Mouse (Mus musculus) layer of hippocampus, postnatal 25 days (tissue): Measurements from ENCODE around the gene Brca2. TPM values are rescaled to one million over a fixed set of nuclear protein-coding genes. Genes with fewer than 3 reads are reported as not detected.

Experiments
- DNase-seq, 2 experiments: peaks; one replicate each; pipeline ENCODE4 v3.0.0; 2022; ENCODE audit warnings: mixed read lengths in 2 of 2, low spot score in 1 of 2; ENCODE audit errors: extremely low spot score in 1 of 2
- total RNA-seq, 2 experiments: library from RNA; stranded (reverse); gene quantifications; 2 replicates each; pipeline ENCODE4 v1.2.3; 2021

Brca2 gene
- total RNA-seq, 2 experiments from 2014 or later, result 5.4 to 7.4 TPM

DNA sequence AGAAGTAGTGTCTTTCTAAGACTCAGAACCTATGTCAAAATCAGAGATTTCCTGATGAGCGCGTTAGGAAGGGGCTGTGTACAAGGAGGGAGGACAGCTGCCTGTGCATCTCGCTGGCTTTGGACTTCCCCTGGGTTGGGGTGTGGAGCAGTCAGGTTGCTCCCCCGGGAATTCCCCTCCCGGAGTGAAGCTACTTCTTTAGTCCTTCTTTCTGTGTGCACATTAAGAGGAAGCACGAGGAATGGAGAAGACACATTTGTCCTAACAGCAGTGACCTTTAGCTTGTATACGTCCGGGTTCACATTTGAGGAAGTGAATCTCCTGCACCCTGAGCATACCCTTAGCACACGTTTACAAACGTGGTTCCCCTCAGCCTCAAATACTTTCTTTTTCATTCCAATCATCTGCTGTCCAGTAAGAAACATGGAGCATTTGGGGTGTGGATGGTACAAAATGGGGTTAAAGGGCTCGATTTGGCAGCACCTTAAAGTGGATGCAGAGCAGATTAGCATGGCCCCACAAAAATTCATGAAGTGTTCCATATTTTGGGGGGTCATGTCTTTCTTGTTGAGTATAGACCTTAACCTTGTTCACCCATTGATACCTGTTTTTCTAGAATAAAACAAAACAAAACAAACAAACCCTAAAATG is 73.1 kb downstream of the Brca2 start:
- DNase-seq, result no peak

DNA sequence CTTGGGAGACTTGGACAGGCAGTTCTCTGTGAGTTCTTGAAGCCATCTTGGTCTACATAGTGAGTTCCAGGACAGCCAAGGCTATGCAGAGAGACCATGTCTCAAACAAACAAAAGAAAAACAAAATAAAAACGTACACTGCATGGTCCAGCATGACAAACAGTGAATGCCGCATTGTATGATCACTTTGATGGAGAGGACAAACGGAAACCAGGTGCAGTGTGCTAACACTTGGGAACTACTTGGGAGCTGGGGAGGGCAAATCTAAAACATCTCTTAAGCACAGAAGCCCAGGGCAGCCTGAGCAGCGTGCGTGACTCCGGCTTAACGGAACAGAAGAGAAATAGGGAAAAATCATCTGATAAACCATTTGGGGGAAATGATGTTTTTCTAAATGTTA is 74.7 kb downstream of the Brca2 start, which contains the start of gene N4bp2l1:
N4bp2l1 (minus strand) TSS at position 101 of the 400 bp plus-strand sequence.
- no peak for DNase-seq

DNA sequence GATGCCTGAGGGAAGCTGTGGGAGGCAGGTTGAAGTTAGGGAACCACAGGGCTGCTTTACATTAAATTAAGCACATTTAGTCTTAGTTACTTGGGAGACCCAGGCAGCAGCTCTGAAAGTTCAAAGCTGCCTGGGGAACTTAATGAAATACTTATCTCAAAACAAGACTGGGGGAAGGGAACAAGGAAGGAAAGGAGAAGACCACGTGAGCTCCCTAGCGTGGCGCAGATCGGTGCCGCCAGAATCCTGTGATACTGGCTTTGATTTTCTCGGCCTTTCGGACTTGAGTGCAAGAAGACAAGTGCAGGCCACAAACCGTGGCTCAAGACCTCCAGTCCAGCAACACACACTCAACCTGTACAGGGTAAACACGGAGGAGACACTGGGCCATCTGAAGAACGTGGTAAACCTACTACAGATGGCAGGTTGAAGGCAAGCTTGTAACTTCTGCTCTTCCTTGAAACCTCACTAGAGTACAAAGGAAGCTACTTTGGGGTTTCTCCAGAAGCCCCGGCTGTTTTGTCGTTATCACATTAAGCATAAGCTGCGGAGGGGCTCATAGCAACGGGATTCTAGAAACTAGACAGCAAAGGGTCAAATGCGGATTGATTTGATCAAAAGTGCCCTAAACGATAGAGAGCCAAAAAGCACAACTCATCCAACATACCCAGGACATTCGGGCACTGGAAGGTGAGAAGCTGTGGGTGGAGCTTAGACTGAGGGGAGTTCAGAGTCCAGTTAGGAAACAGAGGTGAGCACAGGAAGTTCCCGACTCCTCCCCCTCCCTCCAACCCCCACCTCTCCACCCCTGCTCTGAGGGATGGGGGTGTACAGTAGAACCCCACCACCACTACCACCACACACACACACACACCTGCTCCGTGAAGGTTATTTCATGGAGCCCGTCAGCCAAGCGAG is 76.0 kb downstream of the Brca2 start:
- DNase-seq, result no peak

DNA sequence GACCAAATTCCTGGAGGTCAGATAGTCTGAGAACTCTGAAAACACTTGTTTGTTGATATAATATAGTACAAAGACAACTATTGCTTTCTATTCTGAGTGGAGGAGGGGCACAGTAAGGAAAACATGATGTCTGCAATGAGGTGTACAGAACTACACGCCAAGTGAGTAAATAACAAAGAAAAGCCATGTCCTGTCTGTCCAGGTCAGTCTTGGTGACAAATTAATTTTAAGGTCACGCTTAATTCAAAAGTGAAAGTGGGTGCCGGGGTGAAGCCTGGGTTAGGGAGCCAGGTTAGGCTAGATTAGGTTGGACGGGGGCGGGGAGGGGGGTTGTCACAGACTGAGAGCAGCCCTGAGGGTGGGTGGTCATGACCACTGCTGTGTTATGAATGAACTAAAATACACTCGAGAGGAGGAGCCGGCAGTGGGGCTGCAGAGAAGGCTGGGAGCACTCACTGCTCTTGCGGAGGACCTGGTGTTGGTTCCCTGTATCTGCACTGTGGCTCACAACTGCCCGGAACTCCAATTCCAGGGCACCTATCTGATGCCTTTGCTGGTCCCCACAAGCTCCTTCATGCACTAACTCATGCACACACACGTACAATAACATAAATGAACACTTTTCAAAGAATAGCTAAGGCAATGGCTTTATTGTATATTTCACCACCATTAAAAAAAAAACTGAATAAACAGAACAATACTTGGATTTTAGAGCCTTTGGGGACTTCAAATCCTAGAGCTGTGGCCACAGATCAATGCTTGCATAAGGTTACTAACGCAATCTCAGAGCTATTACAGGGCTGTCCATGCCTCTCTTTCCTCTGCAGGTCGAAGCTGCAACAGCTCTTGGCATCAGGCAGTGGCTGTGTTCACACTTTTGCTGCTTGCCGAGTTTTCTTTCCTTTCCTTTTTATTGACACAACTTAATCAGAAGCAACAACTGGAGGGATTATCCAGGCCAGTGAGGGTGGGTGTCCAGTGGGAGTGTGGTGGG is 77.2 kb downstream of the Brca2 start:
- DNase-seq, result no peak

DNA sequence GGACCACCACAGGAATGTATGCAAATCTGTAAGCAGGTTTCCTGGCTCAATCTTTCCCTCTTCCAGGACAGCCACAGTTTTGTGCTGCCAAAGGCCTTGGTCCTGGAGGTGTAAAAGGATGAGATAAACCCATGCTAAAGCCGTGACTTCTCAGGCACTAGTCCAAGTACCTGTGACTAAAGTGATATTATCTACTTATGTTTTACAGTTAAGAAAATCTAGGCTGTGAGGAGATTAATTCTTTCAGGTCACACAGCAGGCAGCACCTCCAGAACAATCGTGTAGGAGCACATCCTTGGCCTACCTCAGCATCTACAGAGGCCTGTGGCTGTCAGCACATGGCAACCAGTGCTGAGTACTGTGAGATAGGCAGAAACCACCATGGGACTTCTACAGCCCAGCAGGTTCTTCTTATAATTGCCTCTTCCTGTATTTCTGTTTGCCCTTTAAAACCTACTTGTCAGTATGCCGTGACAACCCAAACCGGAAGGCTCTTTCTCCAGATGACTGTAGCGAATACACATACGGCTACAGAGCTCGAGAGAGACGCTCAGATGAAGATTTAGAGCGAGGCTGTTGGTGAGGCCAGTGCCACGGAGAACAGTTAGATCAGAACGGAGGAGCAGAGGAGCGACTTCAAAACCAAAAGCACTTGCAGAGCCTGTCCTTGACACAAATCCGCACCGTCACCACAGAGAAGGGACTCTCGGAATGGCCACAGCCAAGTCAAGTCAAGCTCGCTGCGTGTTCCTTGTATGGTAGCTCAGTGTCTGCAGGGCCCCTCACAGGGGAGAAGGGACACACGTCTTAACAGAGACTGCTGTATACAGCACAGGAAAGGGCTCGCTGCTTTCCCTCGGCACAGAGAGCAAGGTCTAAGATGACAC is 78.4 kb downstream of the Brca2 start:
- no peak for DNase-seq

DNA sequence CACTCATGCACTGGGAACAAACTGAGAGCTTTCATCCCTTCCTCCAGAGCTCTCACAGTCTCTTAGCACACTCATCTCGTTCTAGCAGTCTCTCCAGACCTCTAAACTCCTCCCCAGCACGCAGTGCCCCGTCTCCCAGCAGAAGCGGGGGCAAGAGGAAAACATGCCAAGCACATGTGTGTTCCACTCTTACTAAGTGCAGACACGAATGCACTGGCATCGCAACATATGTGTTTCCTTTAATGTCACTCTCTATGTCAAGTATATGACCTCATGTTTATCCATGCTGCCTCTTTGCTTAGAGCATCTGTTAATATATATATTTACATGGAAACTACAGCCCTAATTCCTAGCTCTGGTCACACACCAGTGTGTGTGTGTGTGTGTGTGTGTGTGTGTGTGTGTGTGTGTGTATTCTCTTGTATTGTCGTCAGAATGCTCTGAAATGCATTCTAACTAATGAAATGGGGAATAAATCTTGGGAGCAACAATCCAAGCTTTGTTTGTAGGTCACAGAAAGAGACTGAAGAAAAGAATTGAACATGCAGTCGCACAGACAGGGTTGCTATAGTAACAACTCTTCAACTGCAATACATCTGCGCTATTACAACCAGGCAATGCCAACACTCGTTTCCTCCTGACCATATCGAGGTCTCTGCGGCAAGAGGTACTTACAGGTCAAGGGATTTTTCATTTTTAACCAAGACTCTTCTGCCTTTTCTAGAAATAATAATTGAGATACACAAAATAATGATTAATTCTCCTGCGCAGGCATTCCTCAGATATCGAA is 79.2 kb downstream of the Brca2 start:
- DNase-seq, result no peak

DNA sequence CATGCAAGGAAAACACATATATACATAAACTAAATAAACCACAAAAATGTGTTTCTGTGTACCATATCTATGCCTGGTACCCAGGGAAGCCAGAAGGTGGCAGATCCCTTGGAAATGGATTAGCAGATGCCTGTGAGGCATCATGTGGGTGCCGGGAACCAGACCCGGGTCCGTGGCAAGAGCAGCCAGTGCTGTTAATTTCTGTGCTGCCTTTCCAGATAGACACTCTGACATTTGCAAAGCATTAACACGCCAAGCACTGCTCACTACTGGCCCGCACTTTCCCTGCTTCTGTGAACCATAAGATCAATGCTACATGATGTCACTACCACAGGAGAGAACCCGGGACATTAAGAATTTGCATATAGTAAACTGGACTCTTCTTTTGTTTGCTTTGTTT is 83.7 kb downstream of the Brca2 start:
- DNase-seq, result no peak

DNA sequence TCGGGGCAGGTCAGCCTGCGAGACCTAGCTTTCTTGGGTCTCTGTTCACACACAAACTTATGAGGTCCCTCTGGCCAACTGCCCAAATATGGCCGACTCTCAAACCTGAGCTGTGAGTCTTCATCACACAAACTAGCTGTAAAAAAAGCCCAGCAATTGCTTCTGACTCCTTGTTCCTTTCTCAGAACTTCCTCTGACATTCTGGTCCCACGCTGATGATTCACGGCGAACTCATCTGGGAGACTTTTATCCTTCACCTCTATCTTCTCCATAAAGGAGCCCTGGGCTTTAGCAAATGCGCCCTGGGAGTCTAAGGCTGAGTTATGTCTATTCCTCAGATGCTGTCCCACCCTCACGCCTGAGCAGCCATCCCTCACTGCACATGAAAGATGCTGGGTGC is 85.2 kb downstream of the Brca2 start:
- no peak for DNase-seq

DNA sequence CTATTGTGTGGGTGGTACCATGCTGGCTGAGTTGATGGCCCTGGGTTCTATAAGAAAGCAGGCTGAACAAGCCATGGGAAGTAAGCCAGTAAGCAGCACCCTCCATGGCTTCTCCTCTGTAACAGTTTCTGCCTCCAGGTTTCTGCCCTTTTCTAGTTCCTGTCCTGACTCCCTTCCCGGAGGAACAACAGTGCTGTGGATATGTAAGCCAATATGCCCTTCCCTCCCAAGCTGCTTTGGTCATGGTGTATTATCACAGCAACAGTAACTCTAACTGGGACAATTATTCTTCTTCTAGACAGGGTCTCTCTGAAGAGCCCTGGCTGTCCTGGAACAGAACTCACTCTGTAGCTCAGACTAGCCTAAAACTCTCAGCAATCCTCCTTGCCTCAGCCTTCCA is 88.7 kb downstream of the Brca2 start:
- DNase-seq, result no peak

DNA sequence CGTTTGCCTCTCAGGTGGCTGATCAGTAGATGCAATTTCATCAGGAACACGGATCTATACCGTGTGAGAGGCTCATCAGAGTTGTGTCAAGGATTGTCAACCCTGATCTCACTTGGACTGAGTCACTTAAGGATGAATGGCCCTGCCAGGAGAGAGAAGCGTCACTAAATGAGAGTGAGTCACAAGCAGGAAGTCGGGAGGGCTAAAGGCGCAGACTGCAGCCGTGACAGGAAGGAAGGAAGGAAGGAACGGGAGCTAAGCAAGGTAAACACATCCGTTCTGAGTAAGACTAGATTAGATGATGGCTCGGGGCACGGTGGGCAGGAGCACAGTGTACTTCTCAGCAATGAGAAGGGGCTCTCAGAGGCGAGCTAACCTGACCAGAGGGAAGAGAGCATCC is 89.3 kb downstream of the Brca2 start:
- no peak for DNase-seq

DNA sequence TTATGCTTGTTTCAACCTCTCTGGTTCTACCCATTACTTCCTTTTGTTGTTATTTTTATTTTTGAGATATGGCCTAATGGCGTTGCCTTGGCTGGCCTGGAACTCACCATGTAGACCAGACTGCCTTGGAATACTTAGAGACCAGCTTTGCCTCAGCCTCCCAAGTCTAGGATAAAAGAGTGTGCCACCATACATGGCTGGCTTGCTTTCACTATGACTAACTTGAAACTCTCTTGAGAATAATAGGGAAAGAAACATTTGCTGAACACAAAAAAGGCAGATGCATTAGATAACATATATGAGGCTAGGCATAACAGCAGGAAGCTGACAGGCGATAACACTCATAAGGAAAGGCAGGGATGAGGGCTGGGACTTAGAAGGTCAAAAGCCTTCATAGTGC is 91.6 kb downstream of the Brca2 start:
- DNase-seq, result no peak

DNA sequence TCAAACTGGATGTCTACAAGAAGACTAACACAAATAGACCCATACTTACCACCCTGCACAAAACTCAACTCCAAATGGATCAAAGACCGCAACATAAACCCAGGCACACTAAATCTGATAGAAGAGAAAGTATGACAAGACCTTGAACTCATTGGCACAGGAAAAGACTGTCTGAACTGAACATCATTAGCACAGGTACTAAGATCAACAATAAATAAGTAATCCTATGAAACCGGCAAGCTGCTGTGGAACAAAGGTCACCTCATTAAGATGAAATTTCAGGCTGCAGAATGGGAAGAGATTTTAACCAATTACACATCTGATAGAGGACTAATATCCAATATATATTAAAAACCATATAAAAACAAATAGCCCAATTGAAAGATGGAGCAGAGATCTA is 93.8 kb downstream of the Brca2 start:
- DNase-seq, result no peak

DNA sequence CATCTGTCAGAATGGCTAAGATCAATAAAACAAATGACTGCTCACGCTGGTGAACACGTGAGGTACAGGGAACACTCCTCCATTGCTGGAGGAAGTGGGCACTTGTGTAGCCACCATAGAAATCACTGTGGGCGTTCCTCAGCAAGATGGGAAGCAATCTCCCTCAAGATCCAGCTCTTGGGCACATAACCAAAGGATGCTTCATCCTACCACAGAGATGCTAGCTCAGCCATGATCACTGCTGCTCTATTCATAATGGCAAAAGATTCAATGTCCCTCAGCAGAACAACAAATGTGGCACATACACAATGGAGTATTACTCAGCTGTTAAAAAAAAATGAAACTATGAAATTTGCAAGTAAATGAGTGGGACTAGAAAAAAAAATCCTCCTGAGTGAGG is 94.3 kb downstream of the Brca2 start:
- DNase-seq, result no peak

DNA sequence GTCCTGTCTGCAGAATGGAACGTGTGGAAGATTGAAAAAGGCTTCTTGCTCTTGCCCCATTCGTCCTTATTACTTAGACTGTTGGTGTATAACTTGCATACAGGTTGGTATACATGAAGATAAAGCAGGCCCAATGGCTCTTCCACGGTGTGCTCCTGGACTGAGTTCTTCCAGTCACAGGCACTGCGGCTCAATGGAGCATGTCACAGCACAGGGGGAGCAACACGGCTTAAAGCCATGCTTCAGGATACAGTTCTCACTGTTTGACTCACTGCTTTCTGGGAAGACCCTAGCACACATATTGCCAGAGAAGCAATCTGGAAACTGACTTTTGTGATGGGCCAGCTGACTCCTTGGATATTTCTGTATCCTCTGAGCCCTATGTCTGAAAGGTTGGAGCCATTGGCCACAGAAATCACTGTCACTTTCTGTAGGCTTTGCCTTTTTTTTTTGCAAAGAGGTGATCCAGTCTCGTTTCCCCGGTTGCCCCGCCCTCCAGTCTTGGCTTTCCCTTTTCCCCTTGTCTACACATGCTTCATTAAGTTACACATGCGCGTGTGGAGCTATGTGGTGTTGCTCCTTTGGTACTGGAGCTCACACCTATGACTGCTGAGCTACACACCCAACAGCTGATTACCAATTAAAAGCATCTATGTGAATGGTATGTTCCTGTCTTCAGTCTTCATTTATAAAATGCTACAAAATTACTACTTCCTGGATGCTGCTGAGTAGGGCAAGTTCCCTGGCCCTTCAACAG is 96.3 kb downstream of the Brca2 start:
- no peak for DNase-seq
